Mouse (Mus musculus): ENCODE results near the gene Fgf22. TPM values are rescaled to one million over a fixed set of nuclear protein-coding genes. Genes with fewer than 3 reads are reported as not detected.
A peak's percentile ranks its signal among the peaks of the same experiment; 100 is the strongest.

Fgf22 gene
- total RNA-seq (2014; rRNA removed) (1.3 and 2.2 TPM in 2 replicates), polyA plus RNA-seq (2015; fragmentation: Nextera tagmentation; extraction: Ambion mirVana) (3.8 and 5.1 TPM in 2 replicates)

- DNase-seq (ENCODE audit: low spot score) (peak; percentile 77), ATAC-seq (peak; percentile 78)
- H3K27me3 ChIP-seq (ENCODE audit: insufficient read depth, low read length) = no peaks in the 10 kb centered on the region
- H3K9me3 ChIP-seq (ENCODE audit: low read length) = no peaks in the 10 kb centered on the region
- H3K27ac ChIP-seq = no peak within 1 kb of the TSS
- peak within 1 kb of the TSS; percentile 63 for H3K4me2 ChIP-seq (ENCODE audit: low read depth, low read length)
- peak within 1 kb of the TSS; percentile 51 for H3K9ac ChIP-seq (replicated peaks; ENCODE audit: low read length)
- H3K36me3 ChIP-seq (ENCODE audit: insufficient read depth, low read length) = peaks cover 20% of the 10 kb centered on the region
- peak within 1 kb of the TSS; percentile 37 for H3K4me3 ChIP-seq (ENCODE audit: low read length)
- H3K4me1 ChIP-seq (ENCODE audit: insufficient read depth, low read length) = no peaks in the 10 kb centered on the region
- TF ChIP-seq CTCF (IDR thresholded peaks at IDR 0.05; ENCODE audit: low read depth) = no peak
- 1% methylated on average over 36 of the region's 36 CpGs for WGBS
These were observed at the start of gene Fgf22 for GRCm38 (mm10) chr10:79754856-79755516. Gene Fgf22 (plus strand): TSS chr10:79755076.

- Histone ChIP-seq H3K4me2 (ENCODE audit: low read depth, low read length) (peak overlapping the region; percentile 91), H3K36me3 (ENCODE audit: insufficient read depth, low read length) (peaks cover 15% of the 10 kb centered on the region), H3K9ac (replicated peaks; ENCODE audit: low read length) (peak overlapping the region; percentile 91; the same call in 1 of the 2 replicates), H3K27me3 (ENCODE audit: insufficient read depth, low read length) (no peaks in the 10 kb centered on the region), H3K4me3 (ENCODE audit: low read length) (peak overlapping the region; percentile 69), H3K27ac (peak overlapping the region; percentile 45), H3K4me1 (ENCODE audit: insufficient read depth, low read length) (peaks cover 23% of the 10 kb centered on the region), H3K9me3 (ENCODE audit: low read length) (no peaks in the 10 kb centered on the region)
- DNase-seq (ENCODE audit: low spot score) (no peak), ATAC-seq (no peak)
- TF ChIP-seq CTCF (IDR thresholded peaks at IDR 0.05; ENCODE audit: low read depth) = no peak
- 86% methylated on average over 5 of the region's 5 CpGs for WGBS
These were observed 48.9 kb upstream of the Fgf22 start for GRCm38 (mm10) chr10:79705951-79706350.

GRCm38 (mm10) chr10:79706406-79707094, 48.3 kb upstream of the Fgf22 start:
- Histone ChIP-seq H3K4me2 (ENCODE audit: low read depth, low read length) (peak overlapping the region; percentile 91), H3K9ac (replicated peaks; ENCODE audit: low read length) (peak overlapping the region; percentile 91; the same call in 1 of the 2 replicates), H3K36me3 (ENCODE audit: insufficient read depth, low read length) (peaks cover 21% of the 10 kb centered on the region), H3K4me3 (ENCODE audit: low read length) (peak overlapping the region; percentile 69), H3K27ac (peak overlapping the region; percentile 45), H3K9me3 (ENCODE audit: low read length) (no peaks in the 10 kb centered on the region), H3K27me3 (ENCODE audit: insufficient read depth, low read length) (no peaks in the 10 kb centered on the region), H3K4me1 (ENCODE audit: insufficient read depth, low read length) (peaks cover 23% of the 10 kb centered on the region)
- TF ChIP-seq CTCF (IDR thresholded peaks at IDR 0.05; ENCODE audit: low read depth) = no peak
- DNase-seq (ENCODE audit: low spot score) (no peak), ATAC-seq (no peak)
- 66% methylated on average over 5 of the region's 5 CpGs for WGBS

GRCm38 (mm10) chr10:79707162-79707561, 47.7 kb upstream of the Fgf22 start:
- ATAC-seq (no peak), DNase-seq (ENCODE audit: low spot score) (no peak)
- peaks cover 23% of the 10 kb centered on the region for H3K4me1 ChIP-seq (ENCODE audit: insufficient read depth, low read length)
- H3K27ac ChIP-seq = no peak overlapping the region
- 73% methylated on average over 1 of the region's 1 CpGs for WGBS
- H3K4me3 ChIP-seq (ENCODE audit: low read length) = peak overlapping the region; percentile 10; the same call in 1 of the 2 replicates
- H3K9me3 ChIP-seq (ENCODE audit: low read length) = no peaks in the 10 kb centered on the region
- H3K27me3 ChIP-seq (ENCODE audit: insufficient read depth, low read length) = no peaks in the 10 kb centered on the region
- H3K36me3 ChIP-seq (ENCODE audit: insufficient read depth, low read length) = peaks cover 27% of the 10 kb centered on the region
- no peak for TF ChIP-seq CTCF (IDR thresholded peaks at IDR 0.05; ENCODE audit: low read depth)
- peak overlapping the region; percentile 17; the same call in 1 of the 2 replicates for H3K9ac ChIP-seq (replicated peaks; ENCODE audit: low read length)
- H3K4me2 ChIP-seq (ENCODE audit: low read depth, low read length) = peak overlapping the region; percentile 91

- no peak overlapping the region for H3K27ac ChIP-seq
- peak overlapping the region; percentile 17; the same call in 1 of the 2 replicates for H3K9ac ChIP-seq (replicated peaks; ENCODE audit: low read length)
- H3K27me3 ChIP-seq (ENCODE audit: insufficient read depth, low read length) = no peaks in the 10 kb centered on the region
- H3K4me1 ChIP-seq (ENCODE audit: insufficient read depth, low read length) = peaks cover 23% of the 10 kb centered on the region
- DNase-seq (ENCODE audit: low spot score) (no peak), ATAC-seq (no peak)
- TF ChIP-seq CTCF (IDR thresholded peaks at IDR 0.05; ENCODE audit: low read depth) = no peak
- peak overlapping the region; percentile 91; the same call in 1 of the 2 replicates for H3K4me2 ChIP-seq (ENCODE audit: low read depth, low read length)
- WGBS = 73% methylated on average over 4 of the region's 4 CpGs
- peaks cover 27% of the 10 kb centered on the region for H3K36me3 ChIP-seq (ENCODE audit: insufficient read depth, low read length)
- H3K9me3 ChIP-seq (ENCODE audit: low read length) = no peaks in the 10 kb centered on the region
- peak overlapping the region; percentile 10; the same call in 1 of the 2 replicates for H3K4me3 ChIP-seq (ENCODE audit: low read length)
These were observed 47.1 kb upstream of the Fgf22 start for GRCm38 (mm10) chr10:79707759-79708158.

- Histone ChIP-seq H3K27ac (no peak overlapping the region), H3K27me3 (ENCODE audit: insufficient read depth, low read length) (no peaks in the 10 kb centered on the region), H3K9me3 (ENCODE audit: low read length) (no peaks in the 10 kb centered on the region), H3K9ac (replicated peaks; ENCODE audit: low read length) (no peak overlapping the region), H3K4me2 (ENCODE audit: low read depth, low read length) (0 out of 2 replicates have a peak overlapping the region, but pooled peaks have one; percentile 16), H3K4me3 (ENCODE audit: low read length) (no peak overlapping the region), H3K4me1 (ENCODE audit: insufficient read depth, low read length) (peaks cover 23% of the 10 kb centered on the region), H3K36me3 (ENCODE audit: insufficient read depth, low read length) (peaks cover 27% of the 10 kb centered on the region)
- ATAC-seq (no peak), DNase-seq (ENCODE audit: low spot score) (no peak)
- WGBS = 89% methylated on average over 21 of the region's 21 CpGs
- TF ChIP-seq CTCF (IDR thresholded peaks at IDR 0.05; ENCODE audit: low read depth) = no peak
These were observed 46.2 kb upstream of the Fgf22 start for GRCm38 (mm10) chr10:79708668-79709067.

Measured in hindbrain, postnatal 0 days (tissue).